Mouse (Mus musculus) C2C12 (cell line): ENCODE data around the gene Kif13a. TPM values are rescaled to one million over a fixed set of nuclear protein-coding genes. Genes with fewer than 3 reads are reported as not detected.

Source experiments
- H3K27me3 ChIP-seq: one replicate; pipeline ENCODE4 v1.6.1; 2011; ENCODE audit not compliant: control insufficient read depth, insufficient read depth, insufficient read length
- H3K36me3 ChIP-seq: one replicate; pipeline ENCODE4 v1.6.1; 2011; ENCODE audit not compliant: control insufficient read depth, insufficient read depth
- H3K4me3 ChIP-seq: one replicate; pipeline ENCODE4 v1.5.1; 2011; ENCODE audit warnings: mild to moderate bottlenecking, control low read depth; ENCODE audit not compliant: poor library complexity, insufficient read depth, severe bottlenecking
- H3K79me2 ChIP-seq: one replicate; pipeline ENCODE4 v1.6.1; 2011; ENCODE audit not compliant: control insufficient read depth, insufficient read depth
- H3K79me3 ChIP-seq: one replicate; pipeline ENCODE4 v1.6.1; 2011; ENCODE audit warnings: low read depth, control low read depth
- H3ac ChIP-seq: one replicate; pipeline ENCODE3; 2011; ENCODE audit warnings: low read depth; ENCODE audit not compliant: control insufficient read depth, insufficient read length
- CEBPB ChIP-seq: IDR thresholded peaks from one replicate; pipeline ENCODE4 v1.6.1; 2011; ENCODE audit warnings: low read depth, mild to moderate bottlenecking, control low read depth, moderate library complexity
- CTCF ChIP-seq: IDR thresholded peaks from one replicate; pipeline ENCODE4 v1.5.1; 2011; ENCODE audit not compliant: control insufficient read depth, insufficient read depth, insufficient read length
- FOSL1 ChIP-seq: IDR thresholded peaks from one replicate; pipeline ENCODE4 v1.8.0; 2011; ENCODE audit warnings: mild to moderate bottlenecking, low read length; ENCODE audit not compliant: poor library complexity, insufficient read depth, severe bottlenecking
- MAX ChIP-seq: IDR thresholded peaks from one replicate; pipeline ENCODE4 v1.6.1; 2011; ENCODE audit warnings: mild to moderate bottlenecking, control low read depth
- MYOD1 ChIP-seq: IDR thresholded peaks from one replicate; pipeline ENCODE4 v1.6.1; 2011; ENCODE audit warnings: low read depth; ENCODE audit not compliant: control insufficient read depth, insufficient read length
- MYOG ChIP-seq: IDR thresholded peaks from one replicate; pipeline ENCODE4 v1.6.1; 2011; ENCODE audit not compliant: control insufficient read depth, insufficient read length; ENCODE audit errors: extremely low read depth
- USF1 ChIP-seq: IDR thresholded peaks from one replicate; pipeline ENCODE4 v1.6.1; 2011; ENCODE audit warnings: low read depth, mild to moderate bottlenecking, control low read depth, moderate library complexity
- polyA plus RNA-seq: library from polyadenylated mRNA; unstranded; fragments of >200 nt; fragmentation: generic; extraction: Trizol; gene quantifications from one replicate; pipeline ENCODE4 v1.2.1, GENCODE M21; 2012; ENCODE audit warnings: missing spikeins

The Kif13a gene
- polyA plus RNA-seq, 1 experiment = 9.2 TPM

DNA sequence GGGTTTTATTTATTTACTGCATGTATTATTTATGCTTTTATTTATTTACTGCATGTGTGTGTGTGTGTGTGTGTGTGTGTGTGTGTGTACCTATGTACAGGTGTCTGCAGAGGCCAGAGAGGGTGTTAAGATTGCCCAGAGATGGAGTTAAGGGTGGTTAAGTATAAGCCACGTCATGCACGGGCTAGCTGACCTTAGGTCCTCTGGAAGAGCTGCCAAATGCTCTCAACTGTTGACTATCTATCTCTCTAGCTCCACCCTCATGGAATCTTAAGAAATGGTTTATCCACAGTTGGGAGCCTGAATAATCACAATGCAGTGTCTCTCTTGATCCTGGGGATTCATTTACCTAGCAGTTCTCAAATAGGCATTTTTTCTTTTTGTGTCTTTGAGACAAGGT is 30.8 kb downstream of the Kif13a start:
- no peak overlapping the region for H3ac ChIP-seq
- H3K79me3 ChIP-seq = no peaks in the 10 kb centered on the region
- H3K27me3 ChIP-seq = no peaks in the 10 kb centered on the region
- H3K79me2 ChIP-seq = no peaks in the 10 kb centered on the region
- H3K36me3 ChIP-seq = no peaks in the 10 kb centered on the region
- TF ChIP-seq USF1 = no peak
- no peak overlapping the region for H3K4me3 ChIP-seq

DNA sequence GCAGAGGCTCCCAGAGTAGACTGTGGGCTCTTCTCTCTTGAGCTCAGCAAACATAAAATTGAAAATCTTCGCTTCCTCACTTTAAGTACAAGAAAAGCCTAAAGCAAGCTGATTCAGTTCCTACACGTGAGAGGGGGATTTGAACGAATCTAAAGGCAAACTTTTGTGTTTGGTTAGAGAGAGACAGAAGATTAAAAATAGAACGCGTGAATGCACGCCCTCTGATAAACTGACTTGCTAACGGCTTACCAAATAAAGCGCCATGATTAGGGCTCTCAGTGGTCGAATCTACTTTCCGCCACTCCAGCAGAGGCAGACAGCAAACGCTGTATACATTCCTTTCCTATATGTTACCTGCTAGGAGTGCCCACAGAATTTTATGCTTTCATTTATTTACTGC is 31.3 kb downstream of the Kif13a start:
- H3K27me3 ChIP-seq = no peaks in the 10 kb centered on the region
- no peak for TF ChIP-seq USF1
- no peak for TF ChIP-seq FOSL1
- TF ChIP-seq CEBPB = no peak
- TF ChIP-seq CTCF = no peak
- TF ChIP-seq MAX = no peak
- no peak for TF ChIP-seq MYOG
- H3K79me2 ChIP-seq = no peaks in the 10 kb centered on the region
- no peaks in the 10 kb centered on the region for H3K36me3 ChIP-seq
- H3ac ChIP-seq = no peak overlapping the region
- H3K4me3 ChIP-seq = no peak overlapping the region
- no peaks in the 10 kb centered on the region for H3K79me3 ChIP-seq

- H3K27me3 ChIP-seq = no peaks in the 10 kb centered on the region
- no peaks in the 10 kb centered on the region for H3K36me3 ChIP-seq
- no peak overlapping the region for H3K4me3 ChIP-seq
- no peaks in the 10 kb centered on the region for H3K79me3 ChIP-seq
- TF ChIP-seq MYOD1 (no peak), CTCF (no peak), FOSL1 (no peak), MYOG (no peak), MAX (no peak), USF1 (no peak), CEBPB (no peak)
- no peak overlapping the region for H3ac ChIP-seq
- H3K79me2 ChIP-seq = no peaks in the 10 kb centered on the region
These were observed 37.3 kb downstream of the Kif13a start for GRCm38 (mm10) chr13:46892380-46892779.

DNA sequence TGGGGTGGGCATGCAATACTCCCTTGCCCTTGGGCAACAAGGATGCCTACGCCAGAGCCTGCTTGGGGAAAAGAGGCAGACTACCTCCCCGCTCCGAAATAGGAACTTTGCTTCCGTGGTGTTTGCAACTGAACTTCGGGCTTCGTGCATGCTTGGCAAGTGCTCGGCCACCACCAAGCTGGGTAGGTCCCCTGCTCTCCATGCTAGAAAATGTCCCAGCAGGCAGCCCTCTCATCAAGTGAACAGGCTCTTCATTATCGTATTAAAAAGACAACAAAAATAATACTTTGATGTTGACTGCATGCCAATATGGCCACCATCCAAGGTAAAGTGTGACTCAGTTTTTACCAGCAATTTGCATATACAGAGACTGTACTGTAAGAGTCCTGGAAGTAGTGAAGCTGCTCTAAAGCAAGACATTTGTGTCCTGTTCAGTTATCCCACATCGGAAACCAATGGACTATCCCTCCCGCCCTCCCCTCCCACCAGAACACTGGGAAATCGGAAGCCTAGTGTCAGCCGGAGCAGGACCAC is 41.5 kb downstream of the Kif13a start:
- Histone ChIP-seq H3K79me3 (no peaks in the 10 kb centered on the region), H3K36me3 (no peaks in the 10 kb centered on the region), H3K4me3 (no peak overlapping the region), H3K79me2 (no peaks in the 10 kb centered on the region), H3K27me3 (no peaks in the 10 kb centered on the region), H3ac (no peak overlapping the region)
- TF ChIP-seq MAX (no peak), MYOG (no peak), CTCF (no peak), MYOD1 (no peak), USF1 (no peak), FOSL1 (no peak), CEBPB (no peak)

GRCm38 (mm10) chr13:46886497-46887261 is 43.0 kb downstream of the Kif13a start:
- H3K79me3 ChIP-seq = no peaks in the 10 kb centered on the region
- no peak overlapping the region for H3ac ChIP-seq
- no peaks in the 10 kb centered on the region for H3K27me3 ChIP-seq
- no peak overlapping the region for H3K4me3 ChIP-seq
- H3K79me2 ChIP-seq = no peaks in the 10 kb centered on the region
- no peak for TF ChIP-seq MYOD1
- no peak for TF ChIP-seq CTCF
- no peak for TF ChIP-seq MYOG
- TF ChIP-seq MAX = no peak
- no peaks in the 10 kb centered on the region for H3K36me3 ChIP-seq

DNA sequence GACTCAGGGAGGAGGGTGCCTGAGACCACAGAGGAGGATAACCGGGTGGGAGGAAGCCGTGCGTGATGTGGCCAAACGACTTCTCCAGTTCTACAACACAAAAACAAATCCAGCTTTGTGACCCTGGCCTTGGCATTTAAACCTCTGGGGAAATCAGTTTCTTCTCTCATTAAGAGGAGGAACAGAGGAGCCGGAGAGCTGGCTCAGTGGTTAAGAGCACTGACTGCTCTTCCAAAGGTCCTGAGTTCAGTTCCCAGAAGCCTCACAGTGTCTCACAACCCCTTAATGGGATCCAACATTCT is 44.0 kb downstream of the Kif13a start:
- Histone ChIP-seq H3ac (no peak overlapping the region), H3K79me2 (no peaks in the 10 kb centered on the region), H3K4me3 (no peak overlapping the region), H3K79me3 (no peaks in the 10 kb centered on the region), H3K36me3 (no peaks in the 10 kb centered on the region), H3K27me3 (no peaks in the 10 kb centered on the region)
- TF ChIP-seq CEBPB (no peak), MYOD1 (no peak), USF1 (no peak), CTCF (no peak), MAX (no peak), FOSL1 (no peak)
